Mouse (Mus musculus) lung, postnatal 0 days (tissue): Measurements from ENCODE around the gene Kcnk10.

Experiments
- CTCF ChIP-seq: IDR thresholded peaks from 2 replicates; pipeline ENCODE4 v1.5.1; 2016; ENCODE audit warnings: antibody characterized with exemption, mild to moderate bottlenecking
- EP300 ChIP-seq: IDR thresholded peaks from 2 replicates; pipeline ENCODE4 v1.6.1; 2016; ENCODE audit warnings: antibody characterized with exemption, mild to moderate bottlenecking, control low read depth

DNA sequence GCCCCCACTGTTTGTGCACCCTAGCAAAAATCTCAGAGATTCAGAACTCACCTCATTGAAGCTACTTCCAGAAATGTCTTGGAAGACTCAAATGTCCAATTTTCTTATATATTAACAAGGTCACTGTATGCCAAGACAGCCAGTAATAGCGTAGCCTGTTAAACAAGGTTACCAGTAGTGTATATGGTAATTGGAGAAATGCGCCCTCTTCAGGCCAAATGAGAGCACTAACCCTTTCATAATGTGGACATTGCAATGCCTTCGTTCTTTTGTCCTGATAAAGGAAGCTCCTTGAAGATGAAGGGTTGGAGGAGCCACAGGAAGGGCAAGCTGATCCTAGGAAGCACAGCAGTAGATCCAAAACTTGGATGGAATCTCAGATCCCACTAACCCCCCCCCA, 7.2 kb upstream of the Kcnk10 start:
- peak; percentile 51 for TF ChIP-seq CTCF
- TF ChIP-seq EP300: no peak
